Mouse (Mus musculus): Measurements from ENCODE around the gene Spg11.

- TF ChIP-seq CTCF (IDR thresholded peaks at IDR 0.05; ENCODE audit: insufficient read depth, low read depth, low read length) (no peak), POLR2A (IDR thresholded peaks at IDR 0.05; ENCODE audit: insufficient read depth, low read depth, low read length) (no peak)
Observed at GRCm38 (mm10) chr2:122149716-122150115, 31.5 kb upstream of the Spg11 start.

All from olfactory bulb, adult 2 months (tissue).